Mouse (Mus musculus) lung, adult 10 weeks (tissue): ENCODE measurements around the gene Rab3d. TPM values are rescaled to one million over a fixed set of nuclear protein-coding genes. Genes with fewer than 3 reads are reported as not detected.

ENCODE experiments used
- polyA plus RNA-seq: library from polyadenylated mRNA; stranded (reverse); fragments of 350-450 nt; fragmentation: Illumina TruSeq; extraction: RNeasy Lipid Tissue Mini Kit (QIAGEN cat#74804); gene quantifications from one replicate; pipeline ENCODE4 v1.2.3, GENCODE M21; 2014; ENCODE audit warnings: low read depth, low replicate concordance; ENCODE audit not compliant: insufficient read depth

Rab3d gene
- polyA plus RNA-seq: 24.0 TPM

DNA sequence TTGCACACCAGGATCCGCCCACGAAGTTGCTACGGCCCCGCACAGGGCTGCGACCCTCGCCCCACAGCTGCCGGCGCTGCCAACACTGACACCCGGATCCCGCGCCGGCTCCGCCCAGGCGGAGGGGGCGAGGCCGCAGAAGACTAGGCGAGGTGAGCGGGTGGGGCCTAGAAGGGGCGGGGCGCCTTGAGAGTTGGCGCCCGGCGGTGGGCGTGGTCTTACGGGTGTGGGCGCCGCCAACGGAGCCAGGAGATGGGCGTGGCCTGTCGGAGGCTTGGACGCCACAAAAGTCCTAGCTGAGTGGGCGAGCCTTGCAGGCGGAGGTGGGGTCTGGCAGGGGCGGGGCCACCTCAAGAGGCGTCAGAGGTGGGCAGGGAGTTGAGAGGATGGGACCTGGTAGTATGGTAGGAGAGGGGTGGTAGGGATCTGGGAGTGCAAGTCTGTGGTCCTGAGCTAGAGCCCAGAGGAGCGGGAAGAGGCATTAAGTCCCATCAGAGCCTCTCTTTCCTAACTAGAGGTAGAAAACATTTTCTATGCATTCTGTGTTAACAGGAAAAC, at the start of gene Rab3d:
TSS of gene Rab3d (minus strand) at position 158 of the 558 bp plus-strand sequence.

DNA sequence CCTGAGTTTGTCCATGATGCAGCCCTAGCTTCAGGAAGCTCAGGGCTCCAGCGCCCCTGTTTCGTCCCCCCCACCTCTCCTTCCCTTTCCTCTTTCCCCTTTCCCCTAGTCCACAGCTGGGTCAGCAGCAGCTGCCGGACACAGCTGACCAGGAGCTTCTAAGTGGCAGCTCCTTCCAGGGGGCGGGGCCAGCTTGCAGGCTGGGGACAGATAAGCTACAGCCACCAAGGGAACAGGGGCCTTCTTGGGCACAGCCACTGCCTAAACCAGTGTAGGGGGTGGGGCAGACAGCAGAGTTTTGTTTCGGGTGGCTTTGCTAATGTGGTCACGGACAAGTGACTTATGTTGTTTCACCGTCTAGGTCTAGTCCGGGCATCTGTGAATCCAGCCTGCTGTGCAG, 45.4 kb upstream of the Rab3d start, which contains the start of gene Epor:
TSS of gene Epor (minus strand) at position 90 of the 400 bp plus-strand sequence.

DNA sequence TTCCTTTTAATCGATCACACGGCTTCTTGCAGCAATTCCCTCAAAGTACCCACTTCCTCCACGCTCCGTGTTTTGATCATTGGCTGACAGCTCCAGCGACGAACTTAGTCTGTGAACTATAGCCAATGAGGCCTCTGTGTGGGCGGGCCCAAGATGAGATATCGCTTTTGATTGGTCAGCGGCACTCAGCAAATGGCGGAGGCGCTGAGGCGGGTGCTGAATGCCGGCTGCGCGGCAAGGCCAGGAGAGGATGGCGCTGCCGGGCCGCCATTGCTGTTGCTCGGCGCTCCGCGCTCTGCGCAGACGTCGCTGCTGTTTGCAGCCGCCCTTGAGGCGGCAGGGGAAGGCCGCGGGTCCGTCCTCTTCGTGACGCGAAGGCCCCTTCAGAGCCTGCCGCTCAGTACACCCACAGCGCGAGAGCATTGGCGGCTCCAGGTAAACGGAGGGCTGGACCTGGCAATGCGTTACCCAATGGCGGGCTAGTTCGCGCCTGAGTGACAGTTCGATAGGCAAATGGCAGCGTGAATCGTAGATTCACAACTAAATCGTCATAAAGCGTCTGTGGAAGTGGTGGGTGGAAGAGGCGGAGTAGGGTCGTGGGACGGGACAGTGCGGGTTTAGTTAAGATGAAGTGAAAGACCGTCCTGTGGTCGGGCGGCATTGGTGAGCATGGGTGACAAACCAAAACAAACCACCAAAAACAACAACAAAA, 37.7 kb upstream of the Rab3d start, which contains the start of gene Swsap1:
TSS of gene Swsap1 (plus strand) at position 186 of the 712 bp plus-strand sequence.

DNA sequence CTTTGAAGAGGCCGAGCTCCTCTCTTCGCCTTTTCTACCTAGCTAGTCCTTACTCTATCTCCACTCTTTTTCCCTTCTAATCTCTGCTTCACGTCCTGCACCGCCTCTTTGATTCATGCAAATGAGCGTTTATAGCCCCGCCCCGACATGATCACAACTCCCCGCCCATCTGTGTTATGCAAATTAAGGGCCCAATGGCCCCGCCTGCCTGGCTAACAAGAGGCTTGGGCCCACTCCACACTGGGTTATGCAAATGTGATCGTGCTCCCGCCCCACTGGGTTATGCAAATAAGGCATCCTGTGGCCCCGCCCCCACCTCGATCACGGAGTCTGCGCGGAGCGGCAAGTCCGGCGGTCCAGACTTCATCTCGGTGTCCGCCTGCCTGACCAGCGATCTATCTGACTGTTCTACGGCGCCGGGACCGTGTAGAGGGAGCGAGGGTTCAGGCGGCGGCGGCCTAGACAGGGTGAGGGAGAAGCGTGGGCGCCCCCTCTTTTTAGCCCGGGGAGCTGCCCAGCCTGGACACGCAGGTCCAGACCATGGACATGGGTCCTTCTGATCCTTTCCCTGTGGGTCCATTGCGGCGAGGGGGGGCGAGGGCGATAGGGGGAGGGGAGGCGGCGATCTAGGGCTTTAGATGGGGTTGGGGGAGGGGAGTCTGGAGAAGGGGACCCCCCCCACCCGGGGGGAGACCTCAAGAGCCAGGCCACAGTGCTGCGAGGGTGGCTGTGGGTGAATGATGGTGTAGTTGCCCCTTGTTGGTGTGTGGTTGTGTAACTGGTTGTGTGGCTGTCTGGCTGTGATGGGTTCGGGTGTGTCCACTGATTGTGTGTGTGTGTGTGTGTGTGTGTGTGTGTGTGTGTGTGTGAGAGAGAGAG, 18.9 kb upstream of the Rab3d start, which contains the start of gene Plppr2:
TSS of gene Plppr2 (plus strand) at position 342 of the 879 bp plus-strand sequence.

DNA sequence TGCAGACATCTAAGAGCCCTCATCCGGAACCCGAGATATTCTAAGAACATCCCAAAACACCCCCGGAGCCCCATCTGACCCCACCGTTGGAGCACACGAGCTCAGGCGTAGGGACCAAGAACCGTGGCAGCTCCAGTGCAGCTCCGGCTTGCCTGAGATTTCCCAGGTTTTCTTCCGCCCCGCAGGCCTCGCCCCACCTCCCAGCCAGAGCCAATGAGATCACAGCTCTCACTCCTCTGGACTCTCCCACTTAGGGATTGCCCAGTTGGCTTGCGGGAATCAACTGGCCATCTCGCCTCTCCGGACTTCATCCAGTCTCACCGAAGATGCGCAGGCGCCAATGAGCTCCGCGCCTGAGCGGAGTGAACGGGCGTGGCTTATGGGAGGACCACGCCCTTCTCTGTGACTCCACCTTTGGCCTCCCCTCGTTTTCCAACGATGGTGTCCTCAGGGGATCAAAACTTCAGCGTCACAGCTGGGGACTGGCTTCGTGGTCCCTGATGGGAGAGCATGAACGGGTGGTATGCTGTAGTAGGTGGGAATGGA, 9.3 kb upstream of the Rab3d start, which contains the start of the genes Ccdc159 and Tmem205:
TSS of gene Ccdc159 (plus strand) at position 264 of the 546 bp plus-strand sequence.
TSS of gene Tmem205 (minus strand) at position 349 of the 546 bp plus-strand sequence.

Other genes starting within 250 kb of the Rab3d start
- 24.1 TPM for gene Ldlr, start 194.7 kb downstream of the Rab3d start, polyA plus RNA-seq
- gene Spc24, start 157.9 kb downstream of the Rab3d start, polyA plus RNA-seq: 2.4 TPM
- gene Kank2, start 119.4 kb downstream of the Rab3d start, polyA plus RNA-seq: 35.1 TPM
- gene Angptl8, start 82.7 kb downstream of the Rab3d start, polyA plus RNA-seq: 3.8 TPM
- gene Dock6, start 65.6 kb downstream of the Rab3d start, polyA plus RNA-seq: 47.0 TPM
- 2.1 TPM for gene Ccdc159, start 9.3 kb upstream of the Rab3d start, polyA plus RNA-seq
- gene Tmem205, start 9.4 kb upstream of the Rab3d start, polyA plus RNA-seq: 159 TPM
- gene Plppr2, start 18.8 kb upstream of the Rab3d start, polyA plus RNA-seq: 2.7 TPM
- 10.0 TPM for gene Swsap1, start 37.6 kb upstream of the Rab3d start, polyA plus RNA-seq
- gene Epor, start 45.3 kb upstream of the Rab3d start, polyA plus RNA-seq: 2.8 TPM
- gene Rgl3, start 71.3 kb upstream of the Rab3d start, polyA plus RNA-seq: 5.4 TPM
- gene Ccdc151, start 84.4 kb upstream of the Rab3d start, polyA plus RNA-seq: 3.5 TPM
- 49.2 TPM for gene Prkcsh, start 84.6 kb upstream of the Rab3d start, polyA plus RNA-seq
- gene Elavl3, start 133.8 kb upstream of the Rab3d start, polyA plus RNA-seq: not detected
- not detected for gene Gm49318, start 153.1 kb upstream of the Rab3d start, polyA plus RNA-seq
- gene Zfp653, start 153.2 kb upstream of the Rab3d start, polyA plus RNA-seq: 6.4 TPM
- gene Ecsit, start 167.2 kb upstream of the Rab3d start, polyA plus RNA-seq: 15.6 TPM
- gene Cnn1, start 181.0 kb upstream of the Rab3d start, polyA plus RNA-seq: 75.9 TPM
- gene Elof1, start 199.0 kb upstream of the Rab3d start, polyA plus RNA-seq: 186 TPM
- gene Acp5, start 217.5 kb upstream of the Rab3d start, polyA plus RNA-seq: 33.7 TPM
- 54.3 TPM for gene Pigyl, start 238.7 kb upstream of the Rab3d start, polyA plus RNA-seq